Mouse (Mus musculus): ENCODE results near the gene Snx4. TPM values are rescaled to one million over a fixed set of nuclear protein-coding genes. Genes with fewer than 3 reads are reported as not detected.

Gene Snx4
- polyA plus RNA-seq, 1 experiment from 2014 or later, result 117 TPM

- H3K27ac ChIP-seq, result no peak overlapping the region
- H3K4me3 ChIP-seq, result no peak overlapping the region
- H3K9me3 ChIP-seq, result no peaks in the 10 kb centered on the region
- no peak for ATAC-seq (ENCODE audit: borderline replicate concordance, extremely low read depth, low FRiP score, low TSS enrichment)
- no peaks in the 10 kb centered on the region for H3K36me3 ChIP-seq
- WGBS, result 50% methylated on average over 3 of the region's 3 CpGs
- H3K4me1 ChIP-seq, result peaks cover 13% of the 10 kb centered on the region
- H3K9ac ChIP-seq, result no peak overlapping the region
- no peaks in the 10 kb centered on the region for H3K27me3 ChIP-seq
- H3K4me2 ChIP-seq, result no peak overlapping the region
Observed at GRCm38 (mm10) chr16:33346376-33346775, 95.1 kb downstream of the Snx4 start.

- no peak overlapping the region for H3K9ac ChIP-seq
- H3K27me3 ChIP-seq, result no peaks in the 10 kb centered on the region
- no peak overlapping the region for H3K27ac ChIP-seq
- no peak overlapping the region for H3K4me2 ChIP-seq
- H3K4me1 ChIP-seq, result peaks cover 13% of the 10 kb centered on the region
- 31% methylated on average over 5 of the region's 5 CpGs for WGBS
- no peaks in the 10 kb centered on the region for H3K36me3 ChIP-seq
- no peak overlapping the region for H3K4me3 ChIP-seq
- no peak for ATAC-seq (ENCODE audit: borderline replicate concordance, extremely low read depth, low FRiP score, low TSS enrichment)
- no peaks in the 10 kb centered on the region for H3K9me3 ChIP-seq
Observed at GRCm38 (mm10) chr16:33347134-33347533, 95.9 kb downstream of the Snx4 start.

Other genes starting within 250 kb of the Snx4 start
- 4.1 and 4.3 TPM in 2 replicates for gene Iqcg, start 195.2 kb upstream of the Snx4 start, polyA plus RNA-seq (2015; fragmentation: Nextera tagmentation; extraction: Ambion mirVana)
- gene Rpl35a, start 195.0 kb upstream of the Snx4 start, polyA plus RNA-seq (2015; fragmentation: Nextera tagmentation; extraction: Ambion mirVana), result 891 and 974 TPM in 2 replicates
- gene Lmln, start 188.9 kb upstream of the Snx4 start, polyA plus RNA-seq (2015; fragmentation: Nextera tagmentation; extraction: Ambion mirVana), result 1.7 and 4.2 TPM in 2 replicates
- 19.1 and 20.0 TPM in 2 replicates for gene Osbpl11, start 66.4 kb upstream of the Snx4 start, polyA plus RNA-seq (2015; fragmentation: Nextera tagmentation; extraction: Ambion mirVana)
- gene Zfp148, start 129.4 kb downstream of the Snx4 start, polyA plus RNA-seq (2015; fragmentation: Nextera tagmentation; extraction: Ambion mirVana), result 55.5 and 61.4 TPM in 2 replicates